ENCODE assay signal across 10 mouse cellular contexts in genomic region chr9:37029811-37030346, GRCm38 (mm10).
DNase-seq lines count a peak whose midpoint lies in the region; ATAC-seq and TF ChIP-seq lines count a peak whose summit lies in the region.
"Had no signal": no experiment of that assay in that cellular context is flagged by ENCODE, and none has a peak within 500 bp of the region (broad histone marks: within the 10 kb centered on the region; RNA-seq: fewer than 3 reads in every experiment).

No protein-coding gene starts in this region.

- TF ChIP-seq EP300 in heart, adult 2 months (IDR thresholded peaks at IDR 0.05; ENCODE audit: insufficient read depth, low read depth, low read length): no peak

- no peak overlapping the region for H3K4me2 ChIP-seq in hindbrain, embryonic 13.5 days
- no peak overlapping the region for H3K4me2 ChIP-seq in midbrain, embryonic 13.5 days (replicated peaks)

- no peak overlapping the region for H3K9ac ChIP-seq in heart, adult 2 months (ENCODE audit: low read depth, low read length)
- no peak overlapping the region for H3K9ac ChIP-seq in hindbrain, embryonic 13.5 days
- 0 out of 2 replicates have a peak overlapping the region, but pooled peaks have one; percentile 4 for H3K9ac ChIP-seq in midbrain, embryonic 13.5 days (replicated peaks)

- no peaks in the 10 kb centered on the region for H3K9me3 ChIP-seq in heart, embryonic 10.5 days
- no peaks in the 10 kb centered on the region for H3K9me3 ChIP-seq in embryonic facial prominence, embryonic 10.5 days
- no peaks in the 10 kb centered on the region for H3K9me3 ChIP-seq in hindbrain, embryonic 13.5 days
- no peaks in the 10 kb centered on the region for H3K9me3 ChIP-seq in midbrain, embryonic 13.5 days

- H3K27me3 ChIP-seq in heart, embryonic 10.5 days (ENCODE audit: insufficient read depth, poor library complexity, severe bottlenecking): 0 out of 2 replicates have a peak, but pooled peaks cover 6% of the 10 kb centered on the region
- no peaks in the 10 kb centered on the region for H3K27me3 ChIP-seq in heart, adult 2 months (ENCODE audit: control insufficient read depth, insufficient read depth, low read length)
- no peaks in the 10 kb centered on the region for H3K27me3 ChIP-seq in embryonic facial prominence, embryonic 10.5 days (replicated peaks; ENCODE audit: low read depth, poor library complexity, severe bottlenecking)
- H3K27me3 ChIP-seq in hindbrain, embryonic 13.5 days: no peaks in the 10 kb centered on the region
- no peaks in the 10 kb centered on the region for H3K27me3 ChIP-seq in midbrain, embryonic 13.5 days

- no peak overlapping the region for H3K4me3 ChIP-seq in heart, embryonic 10.5 days
- H3K4me3 ChIP-seq in heart, adult 2 months: no peak overlapping the region
- H3K4me3 ChIP-seq in embryonic facial prominence, embryonic 10.5 days: no peak overlapping the region
- no peak overlapping the region for H3K4me3 ChIP-seq in hindbrain, embryonic 13.5 days
- no peak overlapping the region for H3K4me3 ChIP-seq in midbrain, embryonic 13.5 days (replicated peaks)
- H3K4me3 ChIP-seq: layer of hippocampus, adult 2 months had no signal

- H3K36me3 ChIP-seq in heart, embryonic 10.5 days: no peaks in the 10 kb centered on the region
- no peaks in the 10 kb centered on the region for H3K36me3 ChIP-seq in heart, adult 2 months (ENCODE audit: control insufficient read depth, insufficient read depth, low read length)
- peaks cover 5% of the 10 kb centered on the region; the same call in 1 of the 2 replicates for H3K36me3 ChIP-seq in embryonic facial prominence, embryonic 10.5 days (replicated peaks)
- no peaks in the 10 kb centered on the region for H3K36me3 ChIP-seq in hindbrain, embryonic 13.5 days
- H3K36me3 ChIP-seq in midbrain, embryonic 13.5 days: 0 out of 2 replicates have a peak, but pooled peaks cover 2% of the 10 kb centered on the region

- no peaks in the 10 kb centered on the region for H3K79me2 ChIP-seq in heart, adult 2 months (replicated peaks; ENCODE audit: control insufficient read depth, insufficient read depth, low read length)

- intact Hi-C loops in heart, adult 2 months (cut with DNase I): loop anchor here (5.0 kb wide), 1 partner anchor 117 kb away; the partner anchor contains the start of gene Pknox2

- H3K27ac ChIP-seq in heart, embryonic 10.5 days: peak overlapping the region; percentile 74
- H3K27ac ChIP-seq in heart, adult 2 months: no peak overlapping the region
- H3K27ac ChIP-seq in embryonic facial prominence, embryonic 10.5 days (replicated peaks): peak overlapping the region; percentile 68
- H3K27ac ChIP-seq in hindbrain, embryonic 13.5 days: peak overlapping the region; percentile 72
- peak overlapping the region; percentile 74; the same call in 1 of the 2 replicates for H3K27ac ChIP-seq in midbrain, embryonic 13.5 days
- H3K27ac ChIP-seq: layer of hippocampus, adult 2 months had no signal

- 63% methylated on average over 3 of the region's 3 CpGs for WGBS in heart, embryonic 10.5 days
- WGBS in heart, adult 2 months: 69% methylated on average over 3 of the region's 3 CpGs
- WGBS in embryonic facial prominence, embryonic 10.5 days: 59% methylated on average over 3 of the region's 3 CpGs
- 77% methylated on average over 3 of the region's 3 CpGs for WGBS in hindbrain, embryonic 13.5 days
- WGBS in midbrain, embryonic 13.5 days: 80% methylated on average over 3 of the region's 3 CpGs

- TF ChIP-seq POLR2A in heart, adult 2 months (IDR thresholded peaks at IDR 0.05; ENCODE audit: insufficient read depth, low read depth, low read length): no peak

- DNase-seq in heart, embryonic 10.5 days (ENCODE audit: low spot score): no peak
- DNase-seq in heart, adult 2 months: no peak
- DNase-seq in embryonic facial prominence, embryonic 10.5 days (ENCODE audit: low spot score): no peak
- no peak for DNase-seq in ovary, adult 18-20 months (ENCODE audit: low spot score)
- no peak for DNase-seq in adrenal gland, postnatal 25 days
- no peak for DNase-seq in urinary bladder, adult 2 months (ENCODE audit: low spot score)
- DNase-seq: cerebellum, postnatal 25 days had no signal

- ATAC-seq in hindbrain, embryonic 13.5 days (ENCODE audit: low FRiP score): 0 out of 2 replicates have a peak, but pooled peaks have one; percentile 3
- no peak for ATAC-seq in midbrain, embryonic 13.5 days

- H3K4me1 ChIP-seq in heart, embryonic 10.5 days: peaks cover 35% of the 10 kb centered on the region
- no peaks in the 10 kb centered on the region for H3K4me1 ChIP-seq in heart, adult 2 months (ENCODE audit: control insufficient read depth, insufficient read depth, low read length)
- peaks cover 73% of the 10 kb centered on the region for H3K4me1 ChIP-seq in embryonic facial prominence, embryonic 10.5 days
- H3K4me1 ChIP-seq in hindbrain, embryonic 13.5 days (replicated peaks): peaks cover 62% of the 10 kb centered on the region
- H3K4me1 ChIP-seq in midbrain, embryonic 13.5 days (replicated peaks): peaks cover 52% of the 10 kb centered on the region

- TF ChIP-seq CTCF in heart, adult 2 months (IDR thresholded peaks at IDR 0.05): no peak
